In the genomic region with DNA sequence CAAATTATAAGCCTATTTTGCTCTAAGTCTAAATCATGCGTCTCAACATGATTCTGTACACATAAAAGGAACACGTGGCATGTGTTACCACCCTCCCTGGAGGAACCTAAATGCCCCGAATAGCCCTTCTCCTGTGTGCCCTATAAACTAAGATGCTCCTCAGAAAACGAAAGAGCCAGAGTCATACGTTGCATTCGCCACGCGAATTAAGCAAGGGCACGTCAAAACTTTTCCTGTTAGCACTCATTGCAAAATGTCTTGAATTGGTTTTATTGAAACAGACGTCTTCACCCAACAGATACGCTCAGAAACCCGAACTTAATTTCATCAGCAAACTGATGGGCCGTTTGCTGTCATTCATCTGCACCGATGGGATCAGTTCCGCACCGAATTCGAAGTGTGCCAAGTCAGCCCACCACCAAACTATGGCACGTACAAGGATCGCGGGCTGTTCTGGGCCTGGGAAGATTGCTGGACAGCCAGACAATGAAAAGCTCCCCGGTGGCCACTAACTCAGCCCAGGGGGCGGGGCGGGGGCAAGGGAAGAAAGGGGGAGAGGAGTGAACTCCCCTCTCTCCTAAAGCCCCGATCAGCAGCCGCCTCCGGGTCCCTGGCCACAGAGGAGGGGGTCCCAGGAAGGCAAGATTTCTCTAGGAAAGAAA, we compare ENCODE assay signal across 8 mouse cellular contexts. TPM values are rescaled to one million over a fixed set of nuclear protein-coding genes. Genes with fewer than 3 reads are reported as not detected.
A peak's percentile ranks its signal among the peaks of the same experiment; 100 is the strongest.
DNase-seq lines count a peak whose midpoint lies in the region; ATAC-seq and TF ChIP-seq lines count a peak whose summit lies in the region.

No protein-coding gene starts in this region.

- H3K27ac ChIP-seq in cortical plate, adult 2 months (ENCODE audit: insufficient read depth, low read length), result no peak overlapping the region
- peak overlapping the region; percentile 93 for H3K27ac ChIP-seq in heart, embryonic 13.5 days (replicated peaks)
- H3K27ac ChIP-seq in midbrain, embryonic 14.5 days (replicated peaks; ENCODE audit: low read depth, low read length), result peak overlapping the region; percentile 87

- peaks cover 3% of the 10 kb centered on the region; the same call in 1 of the 2 replicates for H3K4me1 ChIP-seq in cortical plate, adult 2 months (ENCODE audit: control insufficient read depth, insufficient read depth, low read length)
- H3K4me1 ChIP-seq in heart, embryonic 13.5 days, result peaks cover 21% of the 10 kb centered on the region
- H3K4me1 ChIP-seq in midbrain, embryonic 14.5 days (ENCODE audit: control insufficient read depth, insufficient read depth, low read length), result peaks cover 5% of the 10 kb centered on the region; the same call in 1 of the 2 replicates

- H3K9me3 ChIP-seq in heart, embryonic 13.5 days, result no peaks in the 10 kb centered on the region
- no peaks in the 10 kb centered on the region for H3K9me3 ChIP-seq in midbrain, embryonic 14.5 days (ENCODE audit: control insufficient read depth, low read length)

- no peak for TF ChIP-seq POLR2A in cortical plate, adult 2 months (IDR thresholded peaks at IDR 0.05; ENCODE audit: extremely low read depth, insufficient read depth, low read length)

- peak overlapping the region; percentile 94 for H3K9ac ChIP-seq in heart, embryonic 13.5 days
- peak overlapping the region; percentile 74 for H3K9ac ChIP-seq in midbrain, embryonic 14.5 days (replicated peaks; ENCODE audit: low read length)

- peak overlapping the region; percentile 93 for H3K4me2 ChIP-seq in heart, embryonic 13.5 days
- peak overlapping the region; percentile 98 for H3K4me2 ChIP-seq in midbrain, embryonic 14.5 days (ENCODE audit: low read length)

- WGBS in heart, embryonic 13.5 days, result 3% methylated on average over 26 of the region's 26 CpGs
- under 1% methylated on average over 26 of the region's 26 CpGs for WGBS in midbrain, embryonic 14.5 days

- intact Hi-C loops in left cerebral cortex, postnatal 4 days (cut with DNase I), result loop anchor here (2.0 to 10.0 kb wide), 2 partner anchors 145 to 433 kb away; no protein-coding TSS in a partner anchor

- 0 out of 2 replicates have a peak, but pooled peaks cover under 1% of the 10 kb centered on the region for H3K27me3 ChIP-seq in heart, embryonic 13.5 days (replicated peaks)
- no peaks in the 10 kb centered on the region for H3K27me3 ChIP-seq in midbrain, embryonic 14.5 days (ENCODE audit: control insufficient read depth, insufficient read depth, low read length)

- no peak for ATAC-seq in heart, embryonic 13.5 days (ENCODE audit: extremely low read depth, insufficient number of reproducible peaks, low FRiP score, low TSS enrichment)
- peak; percentile 32; the same call in 1 of the 2 replicates for ATAC-seq in midbrain, embryonic 14.5 days (ENCODE audit: low FRiP score, low TSS enrichment)

- TF ChIP-seq CTCF in cortical plate, adult 2 months (IDR thresholded peaks at IDR 0.05; ENCODE audit: extremely low read depth, insufficient read depth, low read length), result no peak

- H3K36me3 ChIP-seq in heart, embryonic 13.5 days, result 0 out of 2 replicates have a peak, but pooled peaks cover 3% of the 10 kb centered on the region
- no peaks in the 10 kb centered on the region for H3K36me3 ChIP-seq in midbrain, embryonic 14.5 days (ENCODE audit: control insufficient read depth, insufficient read depth, low read length)

- peak overlapping the region; percentile 70 for H3K4me3 ChIP-seq in cortical plate, adult 2 months (ENCODE audit: insufficient read depth, low read length)
- H3K4me3 ChIP-seq in heart, embryonic 13.5 days, result peak overlapping the region; percentile 91
- H3K4me3 ChIP-seq in midbrain, embryonic 14.5 days (replicated peaks; ENCODE audit: low read depth, low read length), result peak overlapping the region; percentile 81

- peak; percentile 48 for DNase-seq in left cerebral cortex, postnatal 4 days
- no peak for DNase-seq in left cerebral cortex, adult 9 months (ENCODE audit: low spot score in 2 of 2)
- DNase-seq in kidney, postnatal 36 days, result peak; percentile 22 to 65
- peak; percentile 69 for DNase-seq in midbrain, embryonic 14.5 days
- DNase-seq in urinary bladder, postnatal 4 days (ENCODE audit: low spot score in 2 of 2), result peak; percentile 49 to 72
- no peak for DNase-seq in layer of hippocampus, adult 9-11 months

RNA-seq across cellular contexts. Expression of gene Nxn, which starts 1.2 kb away (rescaled TPM):
- total RNA-seq in left cerebral cortex, postnatal 4 days (2021), result 10 to 100 TPM; 12.4 to 15.7 TPM
- 8.0 and 9.2 TPM in 2 replicates for polyA plus RNA-seq in cortical plate, adult 2 months (2012; rRNA removed)
- 23.2 and 23.6 TPM in 2 replicates for polyA plus RNA-seq in heart, embryonic 13.5 days (2015; fragmentation: Nextera tagmentation; extraction: Ambion mirVana)
- 21.9 and 28.2 TPM in 2 replicates for polyA plus RNA-seq in midbrain, embryonic 14.5 days (2014; fragmentation: Nextera tagmentation; extraction: Ambion mirVana)

RNA-seq across cellular contexts. Expression of gene Timm22, which starts 9.0 kb away (rescaled TPM):
- 10 to 100 TPM; 34.1 to 38.0 TPM for total RNA-seq in left cerebral cortex, postnatal 4 days (2021)
- 28.3 and 28.7 TPM in 2 replicates for polyA plus RNA-seq in cortical plate, adult 2 months (2012; rRNA removed)
- polyA plus RNA-seq in heart, embryonic 13.5 days (2015; fragmentation: Nextera tagmentation; extraction: Ambion mirVana), result 78.6 and 92.4 TPM in 2 replicates
- polyA plus RNA-seq in midbrain, embryonic 14.5 days (2014; fragmentation: Nextera tagmentation; extraction: Ambion mirVana), result 111 and 120 TPM in 2 replicates

Comparison
In these comparisons a context has a peak if more than half of its experiments do, and no peak if none do; other contexts are left out.
1. DNase-seq: peak in left cerebral cortex, postnatal 4 days (single experiment), kidney, postnatal 36 days (2 of 2), midbrain, embryonic 14.5 days (single experiment) and urinary bladder, postnatal 4 days (2 of 2); none in left cerebral cortex, adult 9 months (0 of 2) and layer of hippocampus, adult 9-11 months (single experiment).
2. Peak in every context shown above with its lines, with median percentiles within 50 percentile points of each other: H3K4me3 ChIP-seq.